Mouse (Mus musculus): ENCODE data around the gene Ctla4. TPM values are rescaled to one million over a fixed set of nuclear protein-coding genes. Genes with fewer than 3 reads are reported as not detected.

Gene Ctla4
- polyA plus RNA-seq, 1 experiment from 2014 or later, result 0.13 TPM

Other genes with a start within 250 kb of the Ctla4 start
- gene Cd28, start 170.2 kb upstream of the Ctla4 start, polyA plus RNA-seq (2015; fragmentation: Nextera tagmentation; extraction: Ambion mirVana), result 0.25 and 0.31 TPM in 2 replicates
- gene Icos, start 90.9 kb downstream of the Ctla4 start, polyA plus RNA-seq (2015; fragmentation: Nextera tagmentation; extraction: Ambion mirVana), result 0.11 and 0.31 TPM in 2 replicates